Mouse (Mus musculus) lung, postnatal 0 days (tissue): Measurements from ENCODE around the gene Comtd1. TPM values are rescaled to one million over a fixed set of nuclear protein-coding genes. Genes with fewer than 3 reads are reported as not detected.
A peak's percentile ranks its signal among the peaks of the same experiment; 100 is the strongest.

Experiments used
- ATAC-seq: fragments of 200-750 bp; cut with Nextera tagmentation; 2 replicates; pipeline ENCODE4 v1.8.0; 2017; ENCODE audit warnings: moderate library complexity
- DNase-seq: peaks from one replicate; pipeline ENCODE4 v3.0.0-alpha.2; 2016; ENCODE audit warnings: low spot score
- H3K27ac ChIP-seq: fragments of 300-500 bp; sonication (generic); 2 replicates; pipeline ENCODE4 v1.5.1; 2014; ENCODE audit warnings: antibody characterized with exemption, mild to moderate bottlenecking, low read length, mixed read lengths
- H3K27me3 ChIP-seq: fragments of 300-500 bp; sonication (generic); replicated peaks from 2 replicates; pipeline ENCODE4 v1.6.1; 2014; ENCODE audit warnings: low read length, mixed read lengths; ENCODE audit not compliant: insufficient read depth
- H3K36me3 ChIP-seq: fragments of 300-500 bp; sonication (generic); 2 replicates; pipeline ENCODE4 v1.6.1; 2014; ENCODE audit warnings: low read length, mixed read lengths; ENCODE audit not compliant: insufficient read depth
- H3K4me1 ChIP-seq: fragments of 300-500 bp; sonication (generic); 2 replicates; pipeline ENCODE4 v1.6.1; 2014; ENCODE audit warnings: antibody characterized with exemption, low read depth, low read length, mixed read lengths; ENCODE audit not compliant: insufficient read depth
- H3K4me2 ChIP-seq: fragments of 300-500 bp; sonication (generic); replicated peaks from 2 replicates; pipeline ENCODE4 v1.6.1; 2014; ENCODE audit warnings: low read depth, mild to moderate bottlenecking, low read length, moderate library complexity, mixed read lengths
- H3K4me3 ChIP-seq: fragments of 300-500 bp; sonication (generic); 2 replicates; pipeline ENCODE4 v1.5.1; 2014; ENCODE audit warnings: low read depth, low read length
- H3K9ac ChIP-seq: fragments of 300-500 bp; sonication (generic); replicated peaks from 2 replicates; pipeline ENCODE4 v1.6.1; 2014; ENCODE audit warnings: low read depth, mild to moderate bottlenecking
- H3K9me3 ChIP-seq: fragments of 300-500 bp; sonication (generic); 2 replicates; pipeline ENCODE4 v1.6.1; 2016; ENCODE audit warnings: low read length, mixed read lengths
- CTCF ChIP-seq: IDR thresholded peaks from 2 replicates; pipeline ENCODE4 v1.5.1; 2016; ENCODE audit warnings: antibody characterized with exemption, mild to moderate bottlenecking
- EP300 ChIP-seq: IDR thresholded peaks from 2 replicates; pipeline ENCODE4 v1.6.1; 2016; ENCODE audit warnings: antibody characterized with exemption, mild to moderate bottlenecking, control low read depth
- WGBS: fragments of 180-500 bp; shearing (Covaris S2); extraction: QIAGEN DNeasy Blood & Tissue Kit; methylation state at CpG from one replicate; pipeline ENCODE4 v1.1.7; 2014; 5-methylcytosine and 5-hydroxymethylcytosine counted together
- polyA plus RNA-seq: library from polyadenylated mRNA; unstranded; fragments of >200 nt; fragmentation: Nextera tagmentation; extraction: Ambion mirVana; gene quantifications from 2 replicates; pipeline ENCODE4 v1.2.1, GENCODE M21; 2015

The Comtd1 gene
- polyA plus RNA-seq, 1 experiment from 2014 or later, result 13.0 TPM

DNA sequence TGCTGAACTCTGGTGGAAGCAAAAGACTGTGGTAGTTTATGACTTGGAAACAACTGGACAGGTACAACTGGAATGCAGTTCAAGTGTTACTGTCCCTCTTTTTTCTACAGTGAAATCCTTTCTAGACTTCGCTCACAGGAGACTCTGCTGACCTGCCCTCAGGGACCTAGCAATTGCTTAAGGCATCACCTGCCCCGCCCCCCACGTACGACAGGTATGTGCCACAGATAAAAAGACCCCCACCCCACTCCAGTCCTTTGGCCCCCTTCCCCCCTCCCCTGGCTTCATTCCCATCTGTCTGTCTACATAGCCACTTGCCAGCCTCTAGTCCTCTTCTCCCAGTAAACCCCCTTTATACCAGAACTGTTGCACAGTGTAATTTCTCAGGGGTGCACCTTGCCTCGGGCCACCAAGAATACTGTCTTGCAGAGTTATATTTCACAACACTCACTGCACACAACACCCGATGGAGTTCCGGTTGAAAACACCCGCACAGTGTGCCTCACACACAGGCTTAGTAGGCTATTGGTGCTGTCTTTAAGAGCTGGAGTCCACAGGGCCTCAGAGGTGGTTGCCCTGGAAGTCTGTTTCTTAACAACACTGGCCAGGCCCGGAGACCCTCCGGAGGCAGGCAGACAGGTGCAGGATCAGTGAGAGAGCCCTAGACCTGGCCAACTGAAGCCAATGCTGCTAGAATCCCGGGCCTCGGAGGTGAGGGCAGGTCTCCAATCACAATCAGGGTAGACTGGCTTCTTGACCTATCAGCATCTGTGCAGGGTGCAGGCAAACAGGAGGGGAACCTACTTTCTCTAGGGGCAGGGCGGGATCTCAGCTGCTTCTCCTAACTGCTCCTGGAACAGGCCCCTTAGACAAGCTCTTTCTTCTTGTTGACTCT lies 994 bp upstream of the Comtd1 start:
- H3K27me3 ChIP-seq, result no peaks in the 10 kb centered on the region
- peaks cover 6% of the 10 kb centered on the region; the same call in 1 of the 2 replicates for H3K36me3 ChIP-seq
- TF ChIP-seq CTCF (no peak), EP300 (no peak)
- peak; percentile 75 for DNase-seq
- no peak overlapping the region for H3K4me2 ChIP-seq
- H3K4me3 ChIP-seq, result no peak overlapping the region
- no peak overlapping the region for H3K9ac ChIP-seq
- no peak for ATAC-seq
- 73% methylated on average over 13 of the region's 13 CpGs for WGBS
- peak overlapping the region; percentile 20; the same call in 1 of the 2 replicates for H3K27ac ChIP-seq
- peaks cover 26% of the 10 kb centered on the region; the same call in 1 of the 2 replicates for H3K4me1 ChIP-seq
- no peaks in the 10 kb centered on the region for H3K9me3 ChIP-seq

DNA sequence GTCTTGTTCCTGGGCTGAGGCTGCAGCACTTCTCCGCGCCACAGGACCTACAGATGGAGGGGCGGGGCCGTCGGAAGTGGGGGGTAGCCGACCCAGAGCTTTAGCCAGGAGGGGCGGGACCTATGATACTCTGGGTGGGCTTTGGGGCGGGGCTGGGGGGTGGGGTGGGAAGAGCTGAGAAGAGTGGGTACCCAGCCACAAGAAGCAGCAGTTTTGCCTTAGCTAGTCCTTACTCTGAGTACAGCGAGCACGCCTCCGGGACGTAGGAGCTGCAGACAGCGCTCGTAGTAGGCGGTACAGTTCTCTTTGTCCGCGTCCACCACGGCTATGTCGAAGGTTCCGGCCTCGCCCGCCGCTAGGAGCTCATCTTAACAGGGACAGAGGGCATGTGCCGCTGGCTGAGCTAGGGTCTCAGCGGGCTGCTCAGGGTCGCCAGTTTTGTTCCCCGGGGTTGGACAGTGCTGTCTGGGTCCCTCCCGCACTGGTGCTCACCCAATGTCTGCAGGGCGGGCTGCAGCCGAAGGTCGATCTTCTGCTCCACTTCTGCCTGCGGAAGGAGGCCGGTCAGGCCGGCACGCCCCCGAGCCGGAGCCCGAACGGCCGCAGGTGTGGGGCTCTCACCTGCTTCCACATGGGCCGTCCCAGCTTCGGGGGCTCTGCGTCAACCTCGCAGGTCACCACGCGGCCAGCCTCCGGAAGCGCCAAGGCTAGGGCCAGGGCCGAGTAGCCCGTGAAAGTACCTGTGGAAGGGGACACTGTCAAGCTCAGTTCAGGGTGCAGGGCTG lies 1.2 kb downstream of the Comtd1 start:
- ATAC-seq (peak; percentile 22), DNase-seq (peak; percentile 57)
- Histone ChIP-seq H3K36me3 (peaks cover 19% of the 10 kb centered on the region; the same call in 1 of the 2 replicates), H3K27ac (no peak overlapping the region), H3K4me1 (peaks cover 12% of the 10 kb centered on the region; the same call in 1 of the 2 replicates), H3K9me3 (no peaks in the 10 kb centered on the region), H3K9ac (0 out of 2 replicates have a peak overlapping the region, but pooled peaks have one; percentile 23), H3K4me3 (peak overlapping the region; percentile 56), H3K4me2 (peak overlapping the region; percentile 92), H3K27me3 (no peaks in the 10 kb centered on the region)
- TF ChIP-seq CTCF (no peak), EP300 (no peak)
- 1% methylated on average over 49 of the region's 50 CpGs for WGBS

DNA sequence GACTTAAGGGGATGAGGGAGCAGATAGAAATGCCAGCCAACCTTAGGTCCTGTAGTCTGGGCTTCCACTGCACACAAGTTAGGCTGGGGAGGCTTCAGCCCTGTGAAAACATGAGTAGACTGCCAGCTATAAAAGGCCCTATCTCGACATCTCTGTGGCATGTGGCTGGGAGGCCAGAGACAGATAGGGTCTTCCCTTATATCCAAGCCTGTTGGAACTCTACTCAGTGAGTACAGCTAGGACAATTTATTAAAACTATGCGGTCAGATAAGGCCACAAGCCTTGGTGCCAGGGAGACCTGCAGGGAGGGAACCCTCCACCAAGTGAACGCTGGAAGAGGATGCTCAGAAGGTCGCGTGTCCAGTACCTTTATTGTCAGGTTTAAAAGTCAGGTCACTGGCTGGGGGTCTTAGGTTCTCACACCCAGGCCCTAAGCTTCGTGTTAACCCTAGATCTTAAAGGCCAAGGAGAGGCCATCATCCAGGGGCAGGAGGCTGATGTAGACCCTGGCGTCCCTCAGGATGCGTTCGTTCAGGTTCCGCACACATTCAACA lies 1.9 kb downstream of the Comtd1 start:
- WGBS, result 17% methylated on average over 10 of the region's 10 CpGs
- Histone ChIP-seq H3K9ac (no peak overlapping the region), H3K4me3 (peak overlapping the region; percentile 56)

DNA sequence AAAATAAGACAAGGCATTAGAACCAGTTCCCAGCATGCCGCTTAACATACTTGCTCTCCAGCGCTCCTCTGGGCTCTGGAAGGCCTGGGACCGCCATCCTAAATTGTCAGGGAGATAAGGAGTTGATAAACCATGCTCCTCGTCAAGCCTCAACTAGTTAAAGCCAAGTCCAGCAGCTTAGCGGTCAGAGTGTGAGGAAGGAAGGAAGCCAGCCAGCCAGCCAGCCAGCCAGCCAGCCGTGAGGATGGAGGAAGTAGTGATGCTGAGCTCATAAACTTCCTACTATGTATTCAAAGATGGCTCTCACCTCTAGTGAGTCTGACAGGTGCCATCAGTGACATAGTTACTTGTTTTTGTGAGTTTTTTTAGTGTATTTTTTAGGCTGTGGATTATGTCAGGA lies 5.5 kb downstream of the Comtd1 start:
- Histone ChIP-seq H3K9ac (no peak overlapping the region), H3K36me3 (peaks cover 44% of the 10 kb centered on the region)
- WGBS, result 41% methylated on average over 6 of the region's 6 CpGs

More for the DNA sequence above, 1.9 kb downstream of the Comtd1 start:
- H3K4me2 ChIP-seq, result peak overlapping the region; percentile 92
- H3K27me3 ChIP-seq, result no peaks in the 10 kb centered on the region
- H3K4me1 ChIP-seq, result peaks cover 7% of the 10 kb centered on the region; the same call in 1 of the 2 replicates
- H3K27ac ChIP-seq, result no peak overlapping the region
- H3K9me3 ChIP-seq, result no peaks in the 10 kb centered on the region
- ATAC-seq, result no peak
- TF ChIP-seq EP300 (no peak), CTCF (no peak)
- DNase-seq, result no peak
- peaks cover 19% of the 10 kb centered on the region for H3K36me3 ChIP-seq

DNA sequence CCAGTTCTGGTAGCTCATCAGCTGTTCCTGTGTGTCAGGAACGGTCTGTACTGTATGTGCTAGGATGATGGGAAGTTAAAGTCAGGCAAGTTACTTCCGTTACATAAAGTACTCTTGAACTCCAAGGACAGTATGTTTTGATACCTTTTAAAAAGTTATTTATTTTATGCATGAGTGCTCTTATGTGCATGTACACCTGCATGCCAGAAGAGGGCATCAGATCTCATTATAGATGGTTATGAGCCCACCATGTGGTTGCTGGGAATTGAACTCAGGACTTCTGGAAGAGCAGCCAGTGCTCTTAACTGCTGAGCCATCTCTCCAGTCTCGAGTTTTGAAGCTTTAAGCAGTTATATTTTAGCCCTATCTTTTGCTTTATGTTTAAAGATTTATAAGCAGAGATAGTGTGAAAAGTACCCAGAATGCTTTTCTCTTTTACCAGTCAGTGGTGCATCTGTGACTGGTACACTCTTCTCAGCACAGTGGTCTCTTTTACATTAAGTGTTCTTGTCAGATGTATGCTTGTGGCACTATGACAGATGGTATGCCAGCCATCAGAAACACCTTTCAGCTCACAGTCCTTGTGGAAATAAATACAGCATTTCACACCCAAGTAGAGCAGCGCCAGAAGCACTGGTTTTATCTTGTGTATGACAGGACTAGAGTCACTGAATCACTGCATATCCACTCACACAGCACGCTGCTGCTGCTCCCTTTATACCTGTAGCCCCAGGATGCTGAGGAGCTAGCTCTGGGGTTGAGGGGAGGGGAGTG lies 6.8 kb downstream of the Comtd1 start:
- Histone ChIP-seq H3K27me3 (no peaks in the 10 kb centered on the region), H3K4me2 (no peak overlapping the region), H3K4me3 (no peak overlapping the region), H3K4me1 (no peaks in the 10 kb centered on the region), H3K36me3 (peaks cover 51% of the 10 kb centered on the region), H3K9me3 (no peaks in the 10 kb centered on the region), H3K9ac (no peak overlapping the region), H3K27ac (no peak overlapping the region)
- DNase-seq, result no peak
- peak; percentile 38 for TF ChIP-seq CTCF
- peak; percentile 17; the same call in 1 of the 2 replicates for TF ChIP-seq EP300
- 71% methylated on average over 5 of the region's 5 CpGs for WGBS
- no peak for ATAC-seq

More for the DNA sequence above, 5.5 kb downstream of the Comtd1 start:
- DNase-seq (no peak), ATAC-seq (no peak)
- no peak overlapping the region for H3K27ac ChIP-seq
- H3K4me2 ChIP-seq, result no peak overlapping the region
- TF ChIP-seq CTCF (no peak), EP300 (no peak)
- H3K27me3 ChIP-seq, result no peaks in the 10 kb centered on the region
- H3K4me1 ChIP-seq, result peaks cover 5% of the 10 kb centered on the region; the same call in 1 of the 2 replicates
- H3K4me3 ChIP-seq, result no peak overlapping the region
- no peaks in the 10 kb centered on the region for H3K9me3 ChIP-seq
